9 mouse cellular contexts compared by ENCODE assay signal in the genomic region with DNA sequence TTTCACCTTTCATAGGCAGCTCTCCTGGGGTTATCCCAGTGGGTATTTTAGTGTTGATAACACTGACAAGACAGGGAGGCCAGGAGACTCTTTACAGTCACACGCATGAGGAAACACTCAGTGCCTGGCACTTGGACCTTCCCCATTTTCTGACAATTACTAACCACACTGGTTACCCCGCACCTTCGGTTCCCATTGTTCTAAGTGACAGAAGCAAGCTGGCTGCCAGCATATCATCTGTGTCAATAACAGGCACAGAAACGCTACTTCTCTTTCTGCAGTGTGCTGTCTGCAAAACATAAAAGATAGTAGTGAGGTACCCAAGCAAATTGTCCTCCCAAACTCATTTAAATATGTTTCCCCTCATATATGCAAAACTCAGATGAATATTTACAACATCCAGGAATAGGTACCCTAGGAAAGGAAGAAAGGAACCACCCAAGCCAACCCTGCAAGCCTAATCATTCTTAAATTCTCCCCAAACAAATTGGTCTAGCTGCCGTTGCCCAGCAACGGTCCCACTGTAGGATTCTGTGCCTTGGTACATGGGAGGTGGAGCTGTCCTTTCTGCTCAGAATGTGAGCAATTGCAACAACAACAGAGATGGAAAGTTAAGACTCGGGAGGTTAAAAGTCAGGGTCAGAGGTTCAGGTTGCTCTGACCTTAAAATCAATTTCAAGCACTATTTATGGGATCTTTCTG.
A peak's percentile ranks its signal among the peaks of the same experiment; 100 is the strongest.
DNase-seq lines count a peak whose midpoint lies in the region; ATAC-seq lines count a peak whose summit lies in the region.
"Had no signal": no experiment of that assay in that cellular context is flagged by ENCODE, and none has a peak within 500 bp of the region (broad histone marks: within the 10 kb centered on the region; RNA-seq: fewer than 3 reads in every experiment).

No protein-coding gene starts in this region.

- no peak overlapping the region for H3K27ac ChIP-seq in kidney, embryonic 16.5 days (ENCODE audit: low read length)

- peak; percentile 17 for DNase-seq in left cerebral cortex, adult 11 months (ENCODE audit: low spot score)
- DNase-seq in left cerebral cortex, postnatal 4 days = no peak
- peak; percentile 42 for DNase-seq in left cerebral cortex, postnatal 14 days (ENCODE audit: low spot score in 2 of 2)
- DNase-seq in retina, postnatal 1 day = peak; percentile 29
- DNase-seq in cerebellum, adult 8-10 months = no peak
- no peak for DNase-seq in adrenal gland, postnatal 10 days
- DNase-seq: thymus, postnatal 14 days had no signal

- ATAC-seq in hematopoietic stem cell, adult 5-6 weeks (replicated peaks in 1 of 2; ENCODE audit: insufficient read depth in 1 of 2, low FRiP score in 2 of 2, low TSS enrichment in 1 of 2, low read depth in 1 of 2, poor library complexity in 2 of 2, severe bottlenecking in 2 of 2) = peak; percentile 45 to 53; a peak in 3 of 4 replicates
- no peak; the same call in 1 of the 2 replicates for ATAC-seq in kidney, embryonic 16.5 days (ENCODE audit: low FRiP score, low TSS enrichment)

- H3K4me1 ChIP-seq in kidney, embryonic 16.5 days (ENCODE audit: insufficient read depth, low read length) = no peaks in the 10 kb centered on the region

- H3K36me3 ChIP-seq in kidney, embryonic 16.5 days (ENCODE audit: insufficient read depth, low read length) = no peaks in the 10 kb centered on the region

- H3K27me3 ChIP-seq in kidney, embryonic 16.5 days (ENCODE audit: insufficient read depth, low read length) = no peaks in the 10 kb centered on the region

- H3K9ac ChIP-seq in kidney, embryonic 16.5 days (replicated peaks; ENCODE audit: low read length) = no peak overlapping the region

- intact Hi-C loops in left cerebral cortex, postnatal 4 days (cut with DNase I) = no loop called here
- intact Hi-C loops in left cerebral cortex, postnatal 14 days (cut with DNase I) = no loop called here

- 34% methylated on average over 7 of the region's 7 CpGs for WGBS in kidney, embryonic 16.5 days

- H3K4me3 ChIP-seq in kidney, embryonic 16.5 days (ENCODE audit: low read length) = no peak overlapping the region

- no peaks in the 10 kb centered on the region for H3K9me3 ChIP-seq in kidney, embryonic 16.5 days (ENCODE audit: low read length)

- no peak overlapping the region for H3K4me2 ChIP-seq in kidney, embryonic 16.5 days (replicated peaks; ENCODE audit: low read depth, low read length)

Comparison
In these comparisons a context has a peak if more than half of its experiments do, and no peak if none do; other contexts are left out.
1. DNase-seq: peak in left cerebral cortex, adult 11 months (single experiment), left cerebral cortex, postnatal 14 days (2 of 2) and retina, postnatal 1 day (single experiment); none in left cerebral cortex, postnatal 4 days (single experiment), cerebellum, adult 8-10 months (single experiment) and adrenal gland, postnatal 10 days (single experiment).